Comparison of ENCODE assay signal across 20 mouse cellular contexts in the genomic region with DNA sequence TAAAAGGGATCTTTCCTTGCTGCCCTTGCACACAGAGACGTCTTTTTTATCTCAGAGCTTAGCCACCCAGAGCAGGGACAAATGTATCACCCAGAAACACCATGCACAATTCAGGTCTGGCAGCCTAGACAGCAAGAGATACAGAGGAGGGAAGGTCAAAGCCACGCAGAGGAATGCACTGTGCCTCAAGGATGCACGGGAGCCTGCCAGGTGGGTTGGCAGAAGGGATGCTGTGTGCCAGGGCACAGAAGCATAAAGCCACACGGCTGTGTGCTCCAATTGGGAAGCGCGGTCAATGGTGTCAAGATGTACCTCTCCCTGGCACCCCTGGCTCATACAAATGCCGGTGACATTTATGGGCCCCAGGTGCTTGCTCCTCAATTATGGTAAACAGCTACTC. TPM values are rescaled to one million over a fixed set of nuclear protein-coding genes. Genes with fewer than 3 reads are reported as not detected.
"Had no signal": no experiment of that assay in that cellular context is flagged by ENCODE, and none has a peak within 500 bp of the region (broad histone marks: within the 10 kb centered on the region; RNA-seq: fewer than 3 reads in every experiment).

No protein-coding gene starts in this region.

- DNase-seq: kidney, adult 9 months; kidney, postnatal 36 days; lung, adult 2 months; lung, postnatal 36 days; right cerebral cortex, postnatal 4 days; thymus, postnatal 36 days had no signal

- H3K27ac ChIP-seq: kidney, postnatal 0 days; limb, embryonic 10.5 days; liver, embryonic 15.5 days; neural tube, embryonic 13.5 days; stomach, embryonic 15.5 days had no signal

- ATAC-seq: lung, postnatal 0 days; midbrain, embryonic 16.5 days had no signal

- H3K4me3 ChIP-seq: limb, embryonic 10.5 days; liver, embryonic 15.5 days; neural tube, embryonic 13.5 days; stomach, embryonic 15.5 days had no signal

- H3K9ac ChIP-seq: liver, embryonic 15.5 days; neural tube, embryonic 13.5 days; stomach, embryonic 15.5 days had no signal

- H3K27me3 ChIP-seq: liver, embryonic 15.5 days; neural tube, embryonic 13.5 days; stomach, embryonic 15.5 days had no signal

- H3K9me3 ChIP-seq: limb, embryonic 10.5 days; liver, embryonic 15.5 days; neural tube, embryonic 13.5 days; stomach, embryonic 15.5 days had no signal

- H3K36me3 ChIP-seq: limb, embryonic 10.5 days; liver, embryonic 15.5 days; neural tube, embryonic 13.5 days; stomach, embryonic 15.5 days had no signal

- H3K4me1 ChIP-seq: limb, embryonic 10.5 days; liver, embryonic 15.5 days; neural tube, embryonic 13.5 days; stomach, embryonic 15.5 days had no signal

- H3K4me2 ChIP-seq: liver, embryonic 11.5 days; liver, embryonic 15.5 days; midbrain, embryonic 11.5 days; neural tube, embryonic 13.5 days; stomach, embryonic 15.5 days had no signal

RNA-seq across cellular contexts. Expression of gene Lrrc38, which starts 8.1 kb away (rescaled TPM):
- total RNA-seq: megakaryocyte progenitor cell, adult 5-6 weeks had no signal
- polyA plus RNA-seq: liver, embryonic 11.5 days; lung, postnatal 0 days; spleen, adult 2 months; stomach, embryonic 15.5 days; thymus, postnatal 0 days had no signal

RNA-seq across cellular contexts. Expression of gene Pdpn, which starts 42.1 kb away (rescaled TPM):
- total RNA-seq: megakaryocyte progenitor cell, adult 5-6 weeks had no signal

RNA-seq across cellular contexts. Expression of gene Pramel1, which starts 52.8 kb away (rescaled TPM):
- total RNA-seq: layer of hippocampus, adult 18-20 months; left cerebral cortex, postnatal 10 days; megakaryocyte progenitor cell, adult 5-6 weeks had no signal
- polyA plus RNA-seq: kidney, postnatal 0 days; limb, embryonic 10.5 days; liver, embryonic 11.5 days; liver, embryonic 15.5 days; lung, adult 2 months; lung, postnatal 0 days; midbrain, embryonic 11.5 days; midbrain, embryonic 16.5 days; neural tube, embryonic 13.5 days; spleen, adult 2 months; stomach, embryonic 15.5 days; thymus, postnatal 0 days had no signal
